Mouse (Mus musculus): ENCODE measurements around the gene Lactb.

Lactb gene

DNA sequence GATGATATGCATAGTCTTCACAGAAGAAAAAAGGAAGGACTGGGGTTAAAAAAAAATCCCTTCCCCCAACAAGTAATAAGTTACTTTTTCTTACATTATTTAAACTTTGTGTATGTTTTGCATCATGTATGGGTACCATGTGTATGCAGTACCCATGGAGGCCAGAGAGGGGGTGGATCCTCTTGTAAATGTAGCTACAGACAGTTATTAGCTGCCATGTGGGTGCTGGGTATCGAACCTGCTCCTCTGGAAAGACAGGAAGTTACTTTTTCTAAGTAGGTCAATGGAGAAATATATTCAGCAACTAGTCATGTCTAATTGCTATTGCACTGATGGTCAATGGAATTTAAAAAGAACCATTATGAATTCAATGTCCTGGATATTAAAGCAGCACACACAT is 3.2 kb upstream of the Lactb start:
- DNase-seq (ENCODE audit: low spot score): no peak

DNA sequence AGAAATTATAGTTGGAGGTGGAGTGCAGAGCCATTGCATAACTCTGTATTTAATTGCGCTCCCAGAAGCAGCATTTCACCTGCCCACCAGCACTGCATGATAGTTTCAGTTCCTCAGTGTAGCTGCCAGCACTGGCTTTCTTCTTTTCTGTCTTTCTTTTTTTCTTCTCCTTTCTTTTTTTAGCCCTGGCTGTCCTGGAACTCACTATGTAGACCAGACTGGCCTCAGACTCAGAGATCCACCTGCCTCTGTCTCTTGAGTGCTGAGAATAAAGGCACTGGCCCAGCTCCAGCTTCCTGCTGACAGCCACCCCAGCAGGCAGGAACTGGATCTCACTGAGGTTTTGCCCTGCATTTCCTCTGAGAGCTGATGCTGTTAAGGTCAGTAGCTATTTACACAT is 2.7 kb upstream of the Lactb start:
- peak; percentile 41 for DNase-seq (ENCODE audit: low spot score)

DNA sequence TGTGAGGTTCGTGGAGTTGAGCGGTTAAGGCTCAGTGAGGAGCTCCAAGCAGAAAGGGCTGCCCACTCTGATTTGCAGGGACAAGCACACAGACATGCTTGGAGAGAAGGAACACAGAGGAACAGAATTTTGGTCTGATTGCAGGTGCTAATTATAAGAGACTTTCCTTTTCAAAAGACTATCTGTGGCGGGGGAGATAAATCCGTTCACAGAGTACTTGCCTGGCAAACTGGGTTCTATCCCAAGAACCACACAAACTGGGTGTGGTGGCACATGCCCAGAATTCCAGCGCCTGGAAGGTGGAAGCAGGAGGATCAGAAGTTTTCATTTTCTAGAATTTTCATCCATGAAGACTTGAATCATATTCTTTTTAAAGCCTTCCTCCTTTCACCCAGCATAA is 1.8 kb upstream of the Lactb start:
- DNase-seq (ENCODE audit: low spot score): no peak

DNA sequence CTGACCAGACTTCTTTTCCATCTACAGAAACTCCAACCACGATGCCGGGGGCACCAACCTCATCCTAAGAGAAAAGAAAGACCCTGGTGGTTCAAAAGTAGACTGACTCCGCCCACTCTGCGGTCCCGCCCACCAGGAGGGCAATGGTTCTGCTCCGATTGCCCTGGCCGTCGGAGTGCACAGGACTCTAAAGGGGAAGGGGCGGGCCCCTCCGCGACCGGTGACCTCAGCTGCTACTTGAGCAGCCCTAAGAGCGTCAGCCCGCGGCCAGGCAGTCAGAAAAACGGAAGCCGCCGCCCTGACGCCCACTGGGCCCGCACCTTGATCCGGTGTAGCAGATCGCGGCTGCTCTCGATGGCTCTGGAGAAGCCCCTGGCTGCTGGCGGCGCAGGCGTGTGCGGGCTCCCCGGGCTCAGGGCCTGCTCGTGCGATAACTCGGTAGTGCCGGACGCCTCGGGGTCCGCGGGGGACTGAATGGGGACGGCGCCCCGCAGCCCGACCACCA is 511 bp downstream of the Lactb start:
- peak; percentile 72 for DNase-seq (ENCODE audit: low spot score)

DNA sequence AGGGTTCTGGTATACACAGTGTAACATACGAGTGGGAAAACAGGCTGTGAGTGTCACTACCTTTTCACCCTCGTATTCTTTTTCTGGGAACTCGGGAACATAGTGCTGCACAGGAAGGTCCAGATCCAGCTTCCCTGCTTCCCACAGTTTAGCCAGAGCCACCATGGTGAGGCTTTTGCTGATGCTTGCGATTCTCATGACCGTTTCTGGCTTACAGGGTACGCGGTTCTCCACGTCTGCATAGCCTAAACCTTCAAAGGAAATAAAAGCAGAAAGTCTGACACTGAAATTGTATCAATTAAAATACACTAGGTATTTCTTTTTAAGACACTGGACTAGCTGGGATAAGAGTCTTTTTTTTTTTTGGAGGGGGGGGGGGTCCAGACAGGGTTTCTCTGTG is 4.2 kb downstream of the Lactb start:
- DNase-seq (ENCODE audit: low spot score): no peak

DNA sequence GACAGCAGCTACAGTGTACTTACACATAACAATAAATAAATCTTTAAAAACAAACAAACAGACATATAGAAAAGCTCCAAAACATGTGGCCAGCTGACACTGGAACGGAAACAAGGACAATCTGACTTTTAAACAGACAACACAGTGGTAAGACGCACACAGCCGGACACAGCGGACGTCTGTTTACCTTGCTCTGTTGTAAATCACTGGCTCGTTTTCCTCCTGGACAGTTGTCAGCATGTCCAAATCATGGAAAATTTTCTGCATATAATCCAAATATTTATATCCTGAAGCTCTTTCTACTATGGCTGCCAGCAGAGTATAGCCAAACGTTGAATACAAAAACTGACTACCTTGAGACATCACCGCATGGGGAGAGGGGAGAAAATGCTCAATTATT is 7.8 kb downstream of the Lactb start:
- no peak for DNase-seq (ENCODE audit: low spot score)

DNA sequence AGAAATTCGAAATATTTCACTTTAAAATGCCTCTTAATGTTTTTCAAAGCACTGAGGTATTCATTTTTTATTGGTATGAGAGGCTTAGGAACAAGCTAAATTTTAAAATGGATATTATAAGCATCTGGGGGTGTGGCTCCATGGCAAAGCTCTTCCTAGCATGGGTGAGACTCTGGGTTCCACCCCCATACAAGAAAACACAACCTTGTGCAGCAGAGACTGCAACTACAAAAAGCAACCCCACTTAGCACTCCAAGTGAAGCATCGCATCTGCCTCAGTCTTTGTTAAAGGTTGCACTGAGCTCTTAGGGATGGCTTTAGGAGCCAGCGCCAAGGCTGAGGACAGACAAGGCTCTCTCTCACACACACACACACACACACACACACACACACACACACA is 13.8 kb downstream of the Lactb start:
- no peak for DNase-seq (ENCODE audit: low spot score)

DNA sequence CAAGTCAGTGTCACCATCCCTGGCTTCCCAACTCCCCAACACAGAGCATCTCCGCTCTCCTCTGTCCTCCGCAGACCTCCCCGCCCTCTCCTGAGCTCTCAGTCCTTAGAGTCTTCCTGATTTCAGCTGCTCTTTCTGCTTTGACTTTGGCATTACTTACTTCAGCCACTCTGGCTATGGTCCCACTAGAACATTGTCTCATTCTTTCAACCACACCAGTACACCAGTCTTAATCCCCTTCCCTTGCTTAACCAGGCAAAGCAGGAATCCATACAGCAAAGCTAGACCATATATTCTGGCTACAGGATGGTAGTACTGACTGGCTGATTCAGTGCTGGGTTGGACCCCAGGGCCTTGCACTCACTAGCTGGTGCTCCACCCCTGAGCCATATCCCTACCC is 17.8 kb downstream of the Lactb start:
- DNase-seq (ENCODE audit: low spot score): no peak

DNA sequence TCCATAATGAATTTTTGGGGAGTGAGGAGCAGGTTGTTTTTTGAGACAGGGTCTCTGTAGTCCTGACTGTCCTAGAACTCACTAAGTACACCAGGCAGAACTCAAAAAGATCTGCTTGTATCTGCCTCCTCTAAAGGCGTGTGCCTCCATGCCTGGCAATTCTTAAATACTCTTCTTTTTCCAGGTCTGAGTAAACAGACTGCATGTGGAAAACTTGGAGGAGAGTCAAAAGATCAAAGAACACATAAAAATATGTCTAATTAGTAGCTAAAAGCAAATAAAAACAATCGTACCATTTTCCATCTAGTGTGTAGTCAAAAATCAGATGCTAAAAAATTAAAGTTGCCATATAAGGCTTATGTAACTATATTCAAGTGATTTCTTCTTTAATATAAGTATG is 22.4 kb downstream of the Lactb start:
- no peak for DNase-seq (ENCODE audit: low spot score)

DNA sequence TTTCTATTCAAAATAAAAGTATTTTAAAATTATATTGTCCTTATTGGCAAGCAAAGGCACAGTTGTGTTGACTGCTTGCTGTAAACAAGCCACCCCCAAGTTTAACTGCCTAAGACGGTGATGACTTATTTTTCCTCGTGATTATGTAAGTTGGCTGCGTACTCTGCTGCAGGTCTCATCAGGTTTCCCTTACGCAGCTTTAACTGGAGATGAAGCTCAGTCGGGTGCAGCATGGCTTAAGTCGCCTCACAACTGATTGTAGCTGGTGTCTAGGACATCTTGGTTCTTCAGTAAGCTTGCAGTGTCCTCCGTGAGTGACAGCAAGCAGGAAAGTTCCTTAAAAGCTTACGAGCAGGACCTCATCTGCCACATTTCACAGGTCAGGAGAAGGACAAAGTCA is 23.0 kb downstream of the Lactb start:
- no peak for DNase-seq (ENCODE audit: low spot score)

DNA sequence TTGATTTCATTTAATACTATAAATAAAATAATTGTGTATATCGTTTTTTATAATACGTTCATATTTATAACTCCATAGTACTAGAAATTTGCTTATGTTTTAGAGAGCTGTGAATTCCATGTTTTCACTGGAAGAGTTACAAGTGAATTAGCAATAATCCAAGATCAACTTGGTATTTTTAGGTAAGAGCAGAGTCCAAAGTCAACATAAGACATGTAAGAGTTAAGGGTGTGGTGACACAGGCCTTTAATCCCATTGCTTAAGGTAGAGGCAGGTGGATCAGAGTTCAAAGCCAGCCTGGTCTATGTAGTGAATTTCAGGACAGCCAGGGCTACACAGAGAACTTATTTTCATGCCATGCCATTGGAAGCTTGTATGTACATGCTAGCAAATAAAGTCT is 26.7 kb downstream of the Lactb start:
- no peak for DNase-seq (ENCODE audit: low spot score)

DNA sequence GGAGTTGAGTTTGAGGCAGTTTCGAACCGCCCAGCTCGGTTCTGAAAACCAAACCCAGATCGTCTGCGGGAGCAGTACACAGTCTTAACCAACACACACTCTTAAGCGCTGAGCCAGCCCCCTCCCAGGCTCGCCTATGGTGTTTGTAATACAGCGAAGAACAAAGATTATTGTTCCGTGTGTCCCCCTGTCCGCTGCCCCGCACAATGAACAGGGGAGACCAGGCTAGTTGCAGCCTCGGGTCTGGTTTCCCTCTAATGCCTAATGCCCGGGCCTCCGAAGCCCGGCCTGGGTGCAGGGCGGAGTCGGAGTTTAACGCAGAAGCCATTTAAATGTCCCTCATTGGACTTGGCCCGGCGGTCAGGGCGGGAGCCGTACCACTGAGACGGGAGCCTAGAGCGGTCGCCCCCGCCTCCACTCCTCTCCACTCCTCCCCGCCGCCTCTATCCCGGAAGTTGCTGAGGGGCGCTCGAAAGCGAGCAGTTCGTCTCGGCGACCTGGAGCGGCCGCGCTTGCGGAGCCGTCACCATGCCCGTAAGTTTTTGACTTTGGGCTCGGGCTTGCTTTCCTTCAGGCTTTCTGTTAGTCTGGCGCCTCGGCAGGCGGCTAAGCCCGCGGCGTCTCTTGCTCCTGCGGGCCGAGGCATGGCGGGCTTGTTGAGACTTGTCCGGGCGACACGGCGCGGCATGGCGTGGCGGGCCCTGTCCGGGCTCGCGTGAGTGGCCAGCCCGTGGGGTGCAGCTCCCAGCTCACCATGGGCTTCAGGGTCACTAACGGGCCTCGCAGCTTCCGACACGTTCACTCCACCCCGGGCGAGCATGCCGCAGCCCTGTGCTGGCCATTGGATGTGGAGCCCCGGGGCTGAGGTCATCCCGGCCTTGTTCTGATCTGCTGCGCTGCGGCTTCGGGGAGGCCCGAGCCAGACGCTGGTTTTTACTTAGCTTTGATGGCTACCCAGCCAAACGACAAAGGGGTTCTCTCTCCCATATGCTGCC is 29.3 kb downstream of the Lactb start, which contains the start of gene Rps27l:
TSS of gene Rps27l (plus strand) at position 440 of the 995 bp plus-strand sequence.
- peak; percentile 93 for DNase-seq (ENCODE audit: low spot score)

DNA sequence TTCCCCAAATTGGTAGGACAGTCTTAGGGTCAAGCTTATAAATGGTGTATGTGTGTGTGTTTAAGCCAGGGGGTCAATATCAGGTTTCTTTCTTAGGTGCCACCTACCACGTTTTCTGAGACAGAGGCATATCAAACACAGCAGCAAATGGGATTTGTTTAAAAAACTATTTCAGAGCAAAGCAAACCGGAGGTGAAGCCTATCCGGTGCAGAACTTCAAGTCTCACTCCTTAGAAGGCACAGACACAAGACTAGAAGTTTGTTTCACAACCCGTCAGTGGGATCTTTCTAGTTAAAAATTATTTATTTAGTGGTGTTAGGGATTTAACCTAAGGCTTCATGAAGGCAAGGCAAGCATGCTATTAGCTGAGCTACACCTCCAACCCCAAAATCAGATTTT is 30.1 kb downstream of the Lactb start:
- no peak for DNase-seq (ENCODE audit: low spot score)

DNA sequence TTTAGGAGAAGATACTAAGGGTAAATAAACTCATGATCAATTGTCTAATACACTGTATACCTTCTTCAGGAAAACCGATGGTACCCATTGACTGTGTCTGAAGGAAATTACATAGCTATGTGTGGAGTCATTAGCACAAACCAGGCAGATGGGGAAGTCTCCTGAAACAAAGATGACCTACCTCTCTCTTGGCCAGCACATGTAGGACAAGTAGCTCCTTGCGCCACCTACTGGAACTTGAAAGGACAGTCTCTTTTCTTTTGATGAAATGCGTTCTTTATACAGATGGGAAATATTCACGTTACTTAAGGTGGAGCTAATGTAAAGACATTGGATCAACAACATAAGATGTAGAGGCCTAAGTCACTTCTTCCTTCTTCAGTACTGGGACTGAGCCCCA is 36.4 kb downstream of the Lactb start:
- DNase-seq (ENCODE audit: low spot score): peak; percentile 66

DNA sequence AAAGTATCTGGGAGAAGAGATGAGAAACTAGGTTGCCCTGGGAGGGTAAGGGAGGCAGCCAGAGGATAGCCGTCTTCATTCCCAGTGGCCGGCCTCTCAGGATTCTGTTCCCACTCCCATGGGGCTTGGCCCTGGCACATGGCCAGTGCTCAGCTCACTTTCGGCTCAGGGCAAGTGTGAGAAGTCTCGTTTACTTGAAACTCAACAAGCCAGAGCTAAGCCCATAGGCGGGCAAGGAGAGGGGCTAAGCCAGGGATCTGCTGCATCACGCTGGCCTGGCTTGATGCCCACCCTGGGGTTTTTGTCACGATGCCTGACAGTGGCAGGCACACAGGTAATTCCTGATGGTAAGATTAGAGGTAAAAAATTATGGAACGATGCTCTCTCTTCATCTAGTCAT is 37.8 kb downstream of the Lactb start:
- no peak for DNase-seq (ENCODE audit: low spot score)

DNA sequence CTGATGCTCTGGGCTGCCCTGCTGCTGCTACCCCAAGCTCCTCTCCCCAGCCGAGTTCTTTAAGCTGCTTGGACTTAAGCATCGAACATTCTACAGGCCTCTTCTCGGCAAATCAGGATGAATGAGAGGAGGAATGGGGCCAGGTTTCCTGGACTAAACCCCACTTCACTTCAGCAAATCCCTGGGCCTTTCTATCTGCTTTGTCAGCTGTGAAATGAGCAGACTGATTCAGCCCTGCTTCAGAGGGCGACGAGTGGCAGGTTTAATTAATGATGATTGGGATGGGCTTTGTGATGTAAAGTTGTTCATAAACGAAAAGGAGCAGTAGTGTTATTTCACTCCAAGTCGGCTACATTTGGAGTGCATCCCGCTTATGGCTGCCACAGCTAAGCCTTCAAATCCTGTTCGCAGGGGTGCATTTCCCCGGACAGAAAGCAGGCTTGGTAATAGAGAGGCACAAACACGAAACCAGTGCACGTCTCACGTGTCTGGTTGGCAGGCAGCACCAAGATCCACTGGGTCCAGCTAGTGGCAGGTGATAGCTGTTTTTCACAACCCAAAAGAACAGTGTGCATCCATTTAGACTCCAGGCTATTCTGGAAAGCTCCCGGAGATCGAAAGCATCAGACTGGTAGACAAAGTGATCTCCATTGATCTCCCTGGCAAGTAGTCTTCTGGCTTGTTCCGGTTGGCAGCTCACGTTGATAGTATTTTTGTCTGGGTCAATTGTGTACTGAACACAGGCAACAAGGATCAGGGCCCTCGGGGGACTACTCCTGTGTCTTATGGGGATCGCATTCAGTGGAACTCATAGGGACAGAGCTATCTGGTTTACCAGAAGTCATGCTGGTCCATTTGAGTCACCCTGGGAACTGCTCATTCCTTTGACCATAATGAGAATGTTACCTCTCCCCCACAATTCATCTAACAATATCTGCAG is 41.1 kb downstream of the Lactb start:
- no peak for DNase-seq (ENCODE audit: low spot score)

DNA sequence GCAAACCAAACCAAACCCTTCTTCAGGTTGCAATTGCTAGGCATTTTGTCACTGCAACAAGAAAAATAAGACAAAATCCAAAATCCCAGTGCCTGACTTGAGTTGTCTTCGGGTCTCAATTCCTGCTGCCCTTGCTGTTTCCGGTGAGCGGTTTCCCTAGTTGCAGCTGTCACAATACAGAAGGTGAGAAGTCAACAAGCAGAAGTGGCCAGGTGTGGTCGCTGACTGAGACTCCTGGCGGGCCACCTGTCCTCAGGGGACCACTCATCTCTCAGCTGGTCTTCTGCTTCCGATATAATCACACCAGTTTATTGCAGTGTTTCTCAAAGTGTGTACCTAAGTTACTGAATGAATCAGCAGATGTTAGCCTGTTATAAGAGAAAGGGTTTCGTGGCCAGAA is 44.9 kb downstream of the Lactb start:
- no peak for DNase-seq (ENCODE audit: low spot score)

DNA sequence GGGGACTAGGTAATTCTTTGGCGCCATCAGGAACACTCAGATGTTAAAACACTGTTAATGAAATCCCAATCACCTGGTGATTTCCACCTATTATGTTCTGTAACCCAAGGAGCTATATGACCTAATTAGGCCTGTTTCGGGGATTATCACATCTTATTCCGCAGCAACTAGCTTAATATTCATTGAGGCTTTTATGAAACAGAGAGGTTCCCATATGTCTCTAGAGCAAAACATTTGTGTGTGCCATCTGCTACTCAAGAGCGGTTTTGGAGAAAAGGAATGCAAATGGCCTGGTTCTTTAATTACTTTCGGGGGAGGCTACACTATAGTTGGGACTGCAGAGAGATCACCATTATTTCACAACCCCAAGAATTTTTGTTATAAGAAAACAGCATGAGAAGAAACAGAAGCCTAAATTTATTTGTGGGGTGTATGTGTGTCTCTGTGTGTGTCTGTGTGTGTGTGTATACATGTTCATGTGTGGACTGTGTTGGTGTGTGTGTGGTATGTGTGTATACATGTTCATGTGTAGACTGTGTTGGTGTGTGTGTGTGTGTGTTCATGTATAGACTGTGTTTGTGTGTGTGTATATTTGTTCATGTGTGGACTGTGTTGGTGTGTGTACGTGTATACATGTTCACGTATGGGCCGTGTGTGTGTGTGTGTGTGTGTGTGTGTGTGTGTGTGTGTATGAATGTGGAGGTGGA is 47.4 kb downstream of the Lactb start:
- peak; percentile 62 for DNase-seq (ENCODE audit: low spot score)

DNA sequence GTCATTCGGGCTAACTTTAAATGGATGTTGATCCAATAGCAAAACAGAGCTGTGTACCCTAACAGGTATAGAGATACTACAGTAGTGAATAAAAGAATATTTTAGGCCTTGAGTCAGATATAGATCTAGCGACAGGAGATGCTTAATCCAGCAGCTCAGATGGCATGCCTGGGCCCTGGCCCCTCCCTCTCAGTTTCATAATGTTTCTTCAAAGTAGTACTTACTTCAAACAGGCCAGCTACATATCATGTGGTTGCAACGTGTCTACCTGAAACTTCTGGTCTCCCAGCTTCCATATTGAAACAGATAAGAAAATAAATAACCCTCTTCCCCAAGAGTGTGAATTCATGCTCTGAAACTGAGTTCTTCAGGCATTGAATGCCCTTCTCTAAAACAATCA is 49.4 kb downstream of the Lactb start:
- DNase-seq (ENCODE audit: low spot score): no peak

DNA sequence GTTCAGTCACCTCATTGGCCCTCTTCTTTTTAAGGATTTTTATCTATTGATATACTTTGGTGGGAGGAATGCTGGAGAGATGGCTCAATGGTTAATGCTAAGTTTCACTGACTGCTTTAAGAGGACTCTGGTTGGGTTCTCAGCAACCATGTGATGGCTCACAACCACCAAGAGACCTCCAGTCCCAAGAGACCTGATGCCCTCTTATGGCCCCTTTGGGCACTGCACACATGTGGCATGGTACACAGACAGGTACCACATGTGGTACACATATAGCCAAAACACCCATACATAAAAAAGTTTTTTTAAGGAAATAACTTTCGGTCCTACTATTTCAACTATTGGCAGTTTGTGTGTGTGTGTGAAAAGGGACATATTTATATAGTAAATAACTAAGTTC is 53.2 kb downstream of the Lactb start:
- no peak for DNase-seq (ENCODE audit: low spot score)

DNA sequence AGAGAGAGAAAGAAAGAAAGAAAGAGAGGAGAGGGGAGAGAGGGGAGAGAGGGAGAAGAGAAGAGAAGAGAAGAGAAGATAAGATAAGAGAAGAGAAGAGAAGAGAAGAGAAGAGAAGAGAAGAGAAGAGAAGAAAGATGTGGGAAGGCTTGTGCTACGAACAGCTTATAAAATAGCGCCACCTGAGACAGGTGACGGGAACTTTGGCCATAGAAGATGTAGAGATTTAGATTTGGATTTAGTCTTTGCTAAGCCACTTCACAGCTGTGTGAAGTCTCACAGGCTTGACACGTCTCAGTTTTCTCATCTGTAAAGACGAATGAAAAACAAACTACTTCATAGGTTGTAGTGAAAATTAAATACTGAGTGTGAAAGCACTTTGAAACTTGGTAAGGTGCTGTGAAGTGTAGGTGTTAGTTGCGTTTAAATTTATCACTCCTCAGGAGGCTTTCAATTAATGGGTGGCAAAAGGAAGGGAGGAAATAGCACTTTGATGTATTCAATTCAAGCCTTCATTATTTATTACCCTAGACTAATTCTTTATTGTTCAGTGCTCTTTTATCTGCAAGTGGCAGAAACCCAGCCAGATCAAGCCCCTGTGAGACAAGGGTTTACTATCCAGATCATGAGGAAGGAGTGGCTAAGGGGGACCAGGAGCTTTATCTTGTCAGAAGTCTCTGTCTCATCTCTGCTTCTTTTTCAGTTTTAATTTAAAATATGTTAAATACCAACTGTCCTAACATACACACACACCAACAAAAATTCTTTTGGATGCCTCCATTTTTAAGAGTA is 54.6 kb downstream of the Lactb start:
- no peak for DNase-seq (ENCODE audit: low spot score)
